Mouse (Mus musculus): ENCODE measurements around the gene Spib. TPM values are rescaled to one million over a fixed set of nuclear protein-coding genes. Genes with fewer than 3 reads are reported as not detected.

Spib gene
- total RNA-seq, 2 experiments from 2014 or later = 1.7 to 1.9 TPM

DNA sequence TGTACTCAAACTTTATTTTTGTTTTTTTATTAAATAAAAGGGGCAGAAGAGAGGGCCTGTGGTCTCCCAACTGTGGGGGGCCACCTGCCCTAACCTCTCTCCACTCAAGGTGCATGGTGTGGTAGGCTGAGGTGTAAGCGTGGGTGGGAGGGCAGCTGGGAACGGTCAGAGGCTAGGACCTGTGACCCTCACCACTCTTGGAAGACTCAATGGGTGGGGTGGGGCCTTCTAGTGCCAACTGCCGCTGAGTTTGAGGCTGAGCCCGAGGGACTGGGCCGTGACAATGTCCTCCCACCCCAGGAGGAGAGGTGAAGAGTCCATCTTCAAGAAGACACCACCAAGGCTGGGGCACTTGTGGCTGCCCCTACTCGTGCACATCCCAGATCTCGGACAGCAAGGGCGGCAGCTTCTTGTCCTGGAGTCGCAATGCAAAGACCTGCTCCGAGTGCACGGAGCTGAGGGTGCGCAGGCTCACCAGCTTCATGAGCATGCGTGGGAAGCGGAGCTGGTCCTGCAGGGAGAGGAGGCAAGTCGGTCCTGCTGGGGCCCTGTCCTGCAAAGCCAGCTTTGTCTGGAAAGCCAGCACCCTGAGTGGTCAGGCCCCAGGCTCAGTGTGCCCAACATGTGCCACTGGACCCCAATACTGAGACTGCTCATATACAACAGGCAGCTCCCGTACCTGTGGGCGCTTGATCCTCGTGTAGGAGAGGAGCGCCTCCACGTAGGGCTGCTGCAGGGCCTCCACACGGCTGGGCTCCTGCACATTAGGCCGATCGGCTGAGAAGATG lies 17.9 kb upstream of the Spib start:
- ATAC-seq (replicated peaks; ENCODE audit: low FRiP score, poor library complexity, severe bottlenecking) = no peak

DNA sequence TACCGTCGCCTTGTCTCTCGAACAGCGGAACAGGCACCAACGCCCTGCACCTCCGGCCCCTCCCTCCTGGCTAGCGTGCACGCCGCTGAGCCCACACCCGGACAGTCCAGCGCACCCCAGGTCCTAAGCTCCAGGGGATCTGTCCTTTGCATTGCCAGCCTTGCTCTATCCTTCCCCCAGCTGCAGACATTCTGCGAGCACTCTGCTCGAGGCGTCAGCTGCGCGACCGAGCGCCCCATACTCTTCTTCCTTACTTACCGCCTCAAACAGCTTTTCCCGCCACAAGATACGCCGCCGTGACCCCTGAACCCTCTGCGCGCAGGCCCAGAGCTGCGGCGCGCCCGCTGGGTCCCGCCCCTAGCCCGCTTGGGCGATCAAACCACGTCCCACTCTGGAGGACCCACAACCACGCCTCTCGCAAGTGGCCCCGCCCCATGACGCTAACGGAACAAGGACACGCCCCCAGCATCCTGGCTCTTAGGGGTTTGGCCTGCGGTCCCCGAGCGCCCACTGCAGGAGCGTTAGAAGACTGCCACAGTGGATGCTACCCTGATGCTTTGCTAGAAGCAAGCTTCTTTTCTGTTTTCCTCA lies 16.7 kb upstream of the Spib start, which contains the start of gene Pold1:
Gene Pold1, minus strand, starts transcription at position 353 of the 591 bp plus-strand sequence.
- peak; percentile 87 for ATAC-seq (replicated peaks; ENCODE audit: low FRiP score, poor library complexity, severe bottlenecking)

DNA sequence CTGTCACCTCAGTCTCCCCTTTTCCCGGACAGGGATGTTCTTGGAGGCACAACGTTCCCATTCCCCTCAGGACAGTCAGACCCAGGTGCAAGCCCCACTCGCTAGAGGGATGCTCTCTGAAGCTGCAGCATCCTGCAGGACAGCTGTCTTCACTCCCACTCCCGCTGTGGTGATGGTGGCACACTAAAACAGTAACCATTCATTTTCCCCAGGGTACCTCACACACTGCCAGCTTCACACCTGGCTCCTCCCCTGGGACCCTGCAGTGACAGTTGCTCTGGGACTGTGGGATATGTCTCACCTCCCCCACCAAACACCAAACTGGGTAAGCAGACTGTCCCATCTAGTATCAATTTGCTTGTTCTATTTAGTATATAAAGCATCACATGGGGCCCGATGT lies 15.9 kb upstream of the Spib start:
- 0 out of 2 replicates have a peak, but pooled peaks have one; percentile 7 for ATAC-seq (replicated peaks; ENCODE audit: low FRiP score, poor library complexity, severe bottlenecking)

DNA sequence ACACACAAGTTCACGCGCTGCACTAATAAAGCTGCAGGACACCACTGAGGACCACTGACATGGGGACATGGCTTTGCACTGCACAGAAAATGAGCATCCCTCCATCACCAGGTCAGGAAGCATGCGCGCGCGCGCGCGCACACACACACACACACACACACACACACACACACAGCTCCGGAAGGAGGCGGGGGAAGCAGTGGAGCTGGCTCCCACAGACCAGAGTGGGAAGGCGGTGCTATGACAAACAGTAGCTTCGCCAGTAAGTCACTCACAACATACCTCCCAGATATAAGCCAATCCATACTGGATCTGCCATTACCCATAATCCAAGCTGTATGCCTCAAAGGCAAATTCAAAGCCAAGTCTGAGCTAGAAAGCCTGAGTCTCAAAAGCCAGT lies 15.2 kb upstream of the Spib start:
- no peak for ATAC-seq (replicated peaks; ENCODE audit: low FRiP score, poor library complexity, severe bottlenecking)

DNA sequence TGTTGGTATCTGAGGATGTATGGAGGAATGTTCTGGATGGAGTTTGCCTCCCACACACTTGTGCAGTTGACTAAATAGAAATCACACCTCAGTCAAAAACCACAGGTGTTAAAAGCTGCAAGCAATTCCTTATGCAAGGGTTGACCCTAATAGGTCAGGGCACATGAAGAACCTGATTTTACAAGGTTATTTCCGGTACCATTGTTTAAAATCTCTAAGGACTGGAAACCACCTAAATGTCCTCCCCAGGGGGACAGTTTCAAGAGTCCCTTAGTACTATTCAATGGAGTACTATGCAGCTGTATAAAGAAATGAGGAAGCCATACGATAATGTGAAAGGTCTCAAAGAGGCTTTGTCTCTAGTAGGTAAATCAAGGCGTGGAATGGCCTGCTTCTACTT lies 14.4 kb upstream of the Spib start:
- ATAC-seq (replicated peaks; ENCODE audit: low FRiP score, poor library complexity, severe bottlenecking) = no peak

DNA sequence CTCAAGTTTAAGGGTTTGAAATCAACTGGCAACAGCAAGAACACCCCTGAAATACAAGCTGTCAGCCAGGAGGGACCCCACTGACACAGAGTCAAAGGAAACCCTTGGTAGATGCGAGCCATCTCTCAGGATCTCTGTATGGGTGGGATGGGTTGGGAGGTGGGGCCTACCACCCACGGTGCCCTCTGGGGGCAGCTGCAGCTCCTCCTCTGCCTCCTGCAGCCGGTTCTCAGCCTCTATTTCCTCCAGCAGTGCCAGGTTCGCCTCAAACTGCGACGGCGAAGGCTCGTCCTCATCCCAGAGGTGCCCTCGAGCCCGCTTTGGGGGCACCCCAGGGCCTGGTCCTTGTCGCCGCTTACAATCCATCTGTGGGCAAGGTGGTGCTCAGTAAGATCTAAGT lies 11.2 kb upstream of the Spib start:
- no peak for ATAC-seq (replicated peaks; ENCODE audit: low FRiP score, poor library complexity, severe bottlenecking)

DNA sequence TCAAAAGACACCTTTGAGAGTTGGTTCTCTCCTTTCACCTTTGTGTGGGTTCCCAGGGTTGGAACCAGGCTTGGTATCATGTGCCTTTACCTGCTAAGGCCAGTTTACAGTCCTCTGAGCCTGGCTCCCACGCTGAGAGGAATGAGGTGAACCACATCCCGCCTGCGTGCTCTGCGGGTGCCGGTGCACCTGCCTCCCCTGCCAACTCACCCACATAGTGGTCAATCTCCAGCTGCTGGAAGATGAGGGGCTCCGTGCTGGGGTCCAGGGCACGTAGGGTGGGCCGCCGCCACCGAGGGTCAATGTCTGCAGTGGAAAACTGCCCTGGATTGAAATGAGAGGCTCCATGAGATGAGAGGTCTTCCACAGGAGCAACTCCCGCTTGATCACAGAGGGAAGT lies 10.7 kb upstream of the Spib start:
- ATAC-seq (replicated peaks; ENCODE audit: low FRiP score, poor library complexity, severe bottlenecking) = no peak

DNA sequence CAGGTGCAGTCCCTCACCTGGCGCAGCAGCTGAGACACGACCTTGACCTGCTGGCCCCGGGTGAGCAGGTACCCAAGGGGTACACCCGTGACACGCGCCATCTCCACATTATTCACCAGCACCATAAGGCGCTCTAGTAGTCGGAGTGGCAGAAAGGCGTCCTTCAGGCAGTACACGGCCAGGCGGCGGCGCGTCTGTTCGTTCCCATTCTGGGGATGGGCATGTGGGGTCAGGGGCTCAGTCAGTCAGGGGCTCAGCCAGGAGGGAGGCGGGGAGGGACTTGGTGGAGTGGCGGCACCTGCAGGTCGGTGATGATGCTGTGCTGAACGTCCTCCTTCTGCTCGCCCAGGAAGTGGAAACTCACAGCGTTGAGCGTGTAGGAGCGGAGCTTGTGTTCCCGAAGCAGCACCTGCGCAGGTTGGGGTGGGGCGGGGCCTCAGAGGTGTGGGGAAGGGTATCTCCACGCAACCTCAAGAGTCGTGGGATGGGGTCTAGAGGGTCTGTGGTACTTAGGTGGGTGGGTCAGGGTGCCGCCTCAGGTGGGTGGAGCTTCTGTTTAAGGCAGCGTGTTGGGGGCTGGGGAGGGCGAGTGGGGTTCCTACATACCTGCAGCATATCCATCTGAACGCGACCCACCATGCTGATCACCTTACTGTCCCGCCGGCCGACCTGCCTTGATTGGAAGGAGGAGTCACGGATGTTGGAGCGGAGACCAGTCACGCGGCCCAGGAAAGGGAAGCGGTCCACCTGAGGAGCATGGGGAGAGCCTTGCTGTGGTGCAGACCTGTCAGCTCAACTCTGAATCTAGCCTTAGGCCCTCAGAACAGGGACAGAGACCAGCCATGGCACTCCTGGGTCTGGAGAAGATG lies 7.1 kb upstream of the Spib start:
- no peak for ATAC-seq (replicated peaks; ENCODE audit: low FRiP score, poor library complexity, severe bottlenecking)

DNA sequence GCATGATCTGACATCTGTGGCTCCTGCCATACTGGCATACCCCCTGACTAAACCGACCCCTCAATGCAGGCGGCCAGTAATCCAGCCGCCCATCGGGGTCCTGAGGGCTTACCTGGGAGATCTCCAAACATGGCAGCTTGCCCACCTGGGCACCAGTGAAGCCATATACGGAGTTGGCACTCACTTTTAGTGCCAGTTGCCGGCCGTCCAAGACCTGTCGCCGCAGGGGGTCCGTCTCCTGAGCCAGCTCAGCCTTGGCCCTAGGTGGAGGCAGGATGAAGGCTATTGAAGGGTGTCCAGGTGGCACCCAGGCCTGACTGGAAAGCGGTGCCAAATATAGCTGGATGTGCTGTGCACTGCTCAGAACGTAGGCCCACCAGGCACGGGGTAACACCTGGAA lies 5.6 kb upstream of the Spib start:
- ATAC-seq (replicated peaks; ENCODE audit: low FRiP score, poor library complexity, severe bottlenecking) = no peak

DNA sequence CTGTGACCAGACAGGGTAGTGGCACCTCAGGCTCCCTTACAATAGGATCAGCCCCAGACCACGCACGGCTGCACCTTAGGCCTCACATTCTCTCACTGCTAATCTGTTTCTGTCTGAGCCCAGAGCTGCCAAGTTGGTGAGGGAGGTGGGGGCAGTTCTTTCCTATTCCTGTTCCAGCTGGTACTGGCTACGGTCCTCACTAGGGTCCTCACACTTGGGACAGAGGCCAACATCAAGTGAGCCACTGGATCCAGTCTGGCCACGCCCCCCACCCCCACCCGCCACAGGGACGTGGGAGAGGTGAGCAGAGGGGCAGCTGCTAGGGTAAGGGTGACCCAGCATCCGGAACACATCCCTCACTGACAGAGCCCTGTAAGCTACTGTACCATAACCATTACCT lies 5.1 kb upstream of the Spib start:
- ATAC-seq (replicated peaks; ENCODE audit: low FRiP score, poor library complexity, severe bottlenecking) = no peak

DNA sequence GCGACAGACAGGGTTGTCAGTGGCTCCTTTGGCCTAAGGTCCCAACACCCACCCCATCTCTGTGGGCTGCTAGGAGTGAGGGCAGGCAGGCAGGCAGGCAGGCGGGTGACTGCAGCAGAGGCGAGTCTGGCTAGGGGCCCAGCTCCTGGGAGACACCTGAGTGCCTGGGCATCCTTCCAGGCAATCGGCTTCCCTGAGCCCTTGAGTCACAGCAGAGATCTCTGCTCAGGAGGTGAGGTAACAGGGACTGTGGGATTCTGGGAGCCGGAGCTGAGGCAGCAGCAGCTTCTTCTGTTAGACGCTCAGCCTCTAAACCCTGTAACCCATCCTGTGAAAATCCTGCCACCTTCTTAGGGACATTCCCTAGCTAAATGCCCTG lies 4.7 kb upstream of the Spib start:
- ATAC-seq (replicated peaks; ENCODE audit: low FRiP score, poor library complexity, severe bottlenecking) = no peak

DNA sequence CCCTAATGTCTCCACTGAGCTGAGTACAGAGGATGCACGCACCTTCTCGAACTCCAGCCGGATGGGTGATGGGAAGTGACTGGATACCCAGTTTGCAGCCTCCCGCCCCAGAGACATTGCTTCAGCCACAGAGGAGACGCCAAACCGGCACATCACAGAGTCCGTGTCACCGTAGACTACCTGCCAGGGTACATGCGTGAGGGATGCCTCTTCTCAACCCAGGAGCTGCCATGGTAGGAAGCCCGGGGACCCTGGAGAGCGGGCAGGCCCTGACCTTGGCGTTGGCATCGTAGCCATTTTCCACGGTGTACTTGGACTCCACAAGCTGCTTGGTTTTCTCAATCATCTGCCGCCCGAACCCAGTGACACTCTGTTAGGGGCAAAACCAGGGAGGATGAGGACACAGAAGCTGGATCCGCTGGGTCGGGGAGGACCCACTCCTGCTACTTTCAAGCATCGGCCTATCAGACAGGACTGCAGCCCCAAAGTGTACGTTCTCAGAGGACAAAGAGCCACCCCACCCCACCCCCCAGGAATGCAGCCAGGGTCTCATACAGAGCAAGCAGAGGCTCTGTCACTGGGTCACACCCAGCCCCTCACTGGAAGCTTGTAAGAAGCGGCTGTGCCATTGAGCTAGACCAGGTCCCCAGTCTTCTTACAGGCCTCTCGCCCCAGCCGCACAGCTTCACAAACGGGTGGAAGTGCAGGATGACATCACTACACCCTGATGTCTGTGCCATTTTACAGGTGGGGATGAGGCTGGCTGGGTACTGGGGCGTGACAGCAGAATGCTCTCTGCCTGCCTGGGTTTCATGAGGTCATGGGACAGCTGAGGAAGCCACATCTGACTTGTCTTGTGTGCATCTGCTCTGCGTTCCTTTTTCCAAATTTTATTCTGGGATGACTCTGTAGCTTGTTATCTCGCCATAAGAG lies 4.1 kb upstream of the Spib start:
- ATAC-seq (replicated peaks; ENCODE audit: low FRiP score, poor library complexity, severe bottlenecking) = no peak

DNA sequence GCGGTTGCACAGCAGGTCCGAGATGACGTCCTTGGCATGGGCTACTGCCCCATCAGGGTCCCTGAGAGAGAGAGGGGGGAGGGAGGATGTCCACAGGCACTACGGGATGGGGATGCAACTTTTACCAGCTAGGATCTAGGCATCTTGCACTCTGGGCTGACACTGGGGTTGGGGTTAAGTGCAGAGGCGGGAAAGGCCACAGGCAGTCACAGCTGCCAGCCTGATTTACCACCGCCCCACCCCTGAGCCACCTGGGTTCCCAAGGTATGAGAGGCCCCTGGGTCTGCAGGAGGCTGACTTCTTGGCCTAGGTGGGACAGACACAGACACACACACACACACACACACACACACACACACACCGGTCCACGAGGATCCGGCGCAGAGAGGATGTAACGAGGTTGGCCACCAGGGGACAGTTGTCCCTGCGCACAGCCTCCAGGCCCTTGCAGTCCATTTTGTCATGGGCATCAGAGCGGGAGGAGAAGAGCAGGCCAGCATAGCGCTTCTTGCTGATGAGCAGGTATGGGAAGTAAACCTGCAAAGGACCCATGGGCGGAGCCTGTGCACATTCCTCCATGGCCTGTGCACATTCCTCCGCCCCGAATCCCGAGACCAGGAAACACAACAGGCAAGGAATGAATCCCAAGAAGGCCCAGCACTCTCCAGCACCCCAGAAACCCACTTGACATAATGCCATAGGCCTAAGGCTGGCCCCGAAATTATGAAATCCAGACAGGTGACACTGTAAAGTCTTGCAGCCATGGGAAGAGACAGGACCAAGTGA lies 3.0 kb upstream of the Spib start:
- ATAC-seq (replicated peaks; ENCODE audit: low FRiP score, poor library complexity, severe bottlenecking) = no peak

DNA sequence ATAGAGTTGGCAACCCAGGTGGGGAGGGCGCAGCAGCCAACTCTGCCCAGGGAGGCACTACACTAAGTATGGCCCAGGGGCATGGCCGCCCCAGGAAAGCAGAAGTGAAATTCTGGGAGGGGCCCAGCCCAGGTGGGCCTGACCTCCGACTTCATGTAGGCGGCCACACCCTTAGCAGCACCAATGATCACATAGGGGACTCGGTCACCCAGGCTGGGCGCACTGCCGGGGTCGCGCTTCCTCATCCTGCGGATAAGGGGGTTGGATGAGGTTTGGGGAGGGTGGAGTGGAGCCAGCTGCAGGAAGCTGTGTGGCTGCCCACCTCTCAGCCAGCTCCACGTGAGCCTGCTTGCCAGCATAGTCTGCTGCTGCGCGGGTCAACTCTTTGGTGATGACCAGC lies 2.4 kb upstream of the Spib start:
- ATAC-seq (replicated peaks; ENCODE audit: low FRiP score, poor library complexity, severe bottlenecking) = no peak

DNA sequence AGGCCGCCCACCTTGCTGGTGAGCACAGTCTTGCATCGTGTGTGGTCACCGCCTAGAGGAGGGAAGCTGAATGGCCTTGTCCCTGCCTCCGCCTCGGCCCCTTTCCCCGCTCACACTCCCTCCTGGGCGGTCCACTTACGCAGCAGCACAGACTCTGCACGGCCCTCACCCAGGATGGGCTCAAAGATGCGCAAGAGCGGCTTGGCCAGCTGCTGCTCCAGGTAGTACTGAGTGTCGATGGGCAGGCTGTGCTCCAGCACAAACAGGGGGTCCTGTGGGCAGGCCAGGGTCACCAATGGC lies 1.8 kb upstream of the Spib start:
- ATAC-seq (replicated peaks; ENCODE audit: low FRiP score, poor library complexity, severe bottlenecking) = no peak

DNA sequence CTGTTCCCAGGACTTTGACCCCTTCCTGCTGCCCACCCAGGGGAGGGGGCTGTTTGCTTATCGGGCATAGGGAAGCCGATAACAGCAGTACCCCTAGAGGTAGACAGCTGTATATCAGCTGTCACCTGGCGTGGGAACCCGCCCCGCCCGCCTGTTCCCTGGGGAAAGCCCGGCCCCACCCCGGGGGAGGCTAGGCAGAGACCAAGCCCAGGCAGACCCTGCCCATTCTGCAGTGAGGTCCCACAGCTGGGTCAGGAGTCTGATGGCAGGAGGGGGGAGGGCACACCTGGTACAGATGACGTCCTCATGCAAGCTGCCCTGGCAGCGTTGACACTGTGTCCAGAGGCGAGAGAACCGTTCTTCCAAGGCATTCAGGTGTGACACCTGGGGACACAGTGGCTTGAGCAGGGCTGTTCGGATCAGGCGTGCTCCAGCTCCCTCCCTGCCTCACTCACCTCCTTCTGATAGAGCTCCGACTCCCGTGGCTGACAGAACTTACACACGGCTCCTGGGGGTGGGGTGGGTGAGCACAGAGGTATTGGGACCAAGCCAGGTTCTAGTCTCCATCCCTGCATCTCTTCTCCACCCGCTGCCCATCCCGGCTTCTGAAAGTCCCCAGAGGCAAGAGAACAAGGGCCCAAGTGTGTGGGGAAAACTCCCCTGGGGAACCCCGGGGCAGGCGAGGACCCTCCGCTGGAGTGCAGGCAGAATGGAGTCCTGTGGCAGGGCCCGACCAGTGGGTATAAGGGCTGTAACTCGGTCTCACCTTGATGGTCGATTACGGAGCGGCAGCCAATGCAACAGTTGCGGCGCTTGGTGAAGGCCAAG lies 1.3 kb upstream of the Spib start:
- no peak for ATAC-seq (replicated peaks; ENCODE audit: low FRiP score, poor library complexity, severe bottlenecking)

DNA sequence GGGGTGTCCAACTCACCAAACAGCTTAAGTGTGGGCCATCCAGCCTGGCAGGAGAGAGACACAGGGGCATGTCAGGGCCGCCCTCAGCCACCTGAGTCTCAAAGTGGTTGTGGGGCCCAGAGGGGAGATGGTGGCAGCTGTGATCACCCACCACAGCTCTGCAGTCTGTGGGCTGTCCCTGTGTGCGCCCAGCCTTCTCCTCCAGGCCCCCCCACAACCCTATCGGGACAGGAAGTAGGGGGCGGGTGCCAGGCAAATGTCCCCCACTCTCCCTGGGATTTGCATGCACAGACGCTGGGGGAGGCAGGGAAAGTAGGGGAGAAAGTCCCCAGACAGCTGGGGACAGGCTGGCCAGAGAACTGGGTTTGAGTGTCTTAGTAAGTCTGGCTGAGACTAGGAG lies 664 bp downstream of the Spib start:
- no peak for ATAC-seq (replicated peaks; ENCODE audit: low FRiP score, poor library complexity, severe bottlenecking)

DNA sequence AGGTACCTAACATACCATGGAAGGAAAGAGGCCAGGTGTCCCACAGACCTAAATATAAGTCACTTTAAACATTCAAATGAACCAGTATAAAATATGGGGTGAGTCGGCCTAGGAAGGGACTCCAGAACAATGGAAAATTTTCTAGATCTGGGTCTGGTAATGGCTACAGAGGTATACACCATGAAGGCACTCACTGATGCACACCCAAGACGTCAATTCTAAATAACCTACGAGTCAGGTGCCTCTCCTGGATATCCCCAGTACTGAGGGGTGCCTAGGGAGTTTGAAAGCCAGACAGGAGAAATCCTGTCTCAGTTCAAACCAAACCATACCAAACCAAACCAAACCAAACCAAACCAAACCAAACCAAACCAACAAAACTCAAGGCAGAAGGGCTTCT lies 1.4 kb downstream of the Spib start:
- no peak for ATAC-seq (replicated peaks; ENCODE audit: low FRiP score, poor library complexity, severe bottlenecking)

All from erythroblast, adult 5-6 weeks (primary cell).